Mouse (Mus musculus): ENCODE results near the gene Lpcat2b. TPM values are rescaled to one million over a fixed set of nuclear protein-coding genes. Genes with fewer than 3 reads are reported as not detected.

Gene Lpcat2b
- polyA plus RNA-seq, 1 experiment from 2014 or later, result not detected

GRCm38 (mm10) chr5:107462147-107463076 lies 31.1 kb downstream of the Lpcat2b start:
- Histone ChIP-seq H3K4me2 (ENCODE audit: low read depth, low read length) (peak overlapping the region; percentile 34; the same call in 1 of the 2 replicates), H3K27ac (ENCODE audit: low read length) (peak overlapping the region; percentile 55), H3K4me3 (ENCODE audit: low read depth, low read length) (no peak overlapping the region), H3K36me3 (ENCODE audit: control insufficient read depth, insufficient read depth) (no peaks in the 10 kb centered on the region), H3K4me1 (ENCODE audit: control insufficient read depth, low read depth, low read length) (peaks cover 11% of the 10 kb centered on the region), H3K27me3 (ENCODE audit: control insufficient read depth, insufficient read depth, low read depth, low read length) (no peaks in the 10 kb centered on the region), H3K9ac (ENCODE audit: low read depth, low read length) (no peak overlapping the region), H3K9me3 (replicated peaks; ENCODE audit: control insufficient read depth, low read length) (no peaks in the 10 kb centered on the region)
- peak; percentile 85 for ATAC-seq (ENCODE audit: low read depth)
- whole genome bisulfite sequencing (ENCODE audit: insufficient replicate concordance), result 36% methylated on average over 4 of the region's 4 CpGs

- H3K27me3 ChIP-seq (ENCODE audit: control insufficient read depth, insufficient read depth, low read depth, low read length), result no peaks in the 10 kb centered on the region
- 58% methylated on average over 5 of the region's 5 CpGs for WGBS (ENCODE audit: insufficient replicate concordance)
- no peak overlapping the region for H3K27ac ChIP-seq (ENCODE audit: low read length)
- H3K36me3 ChIP-seq (ENCODE audit: control insufficient read depth, insufficient read depth), result no peaks in the 10 kb centered on the region
- ATAC-seq (ENCODE audit: low read depth), result no peak
- no peak overlapping the region for H3K4me2 ChIP-seq (ENCODE audit: low read depth, low read length)
- H3K4me3 ChIP-seq (ENCODE audit: low read depth, low read length), result no peak overlapping the region
- peaks cover 25% of the 10 kb centered on the region for H3K4me1 ChIP-seq (ENCODE audit: control insufficient read depth, low read depth, low read length)
- H3K9me3 ChIP-seq (replicated peaks; ENCODE audit: control insufficient read depth, low read length), result no peaks in the 10 kb centered on the region
- H3K9ac ChIP-seq (ENCODE audit: low read depth, low read length), result no peak overlapping the region
These were observed 35.2 kb downstream of the Lpcat2b start for GRCm38 (mm10) chr5:107466501-107466900.

GRCm38 (mm10) chr5:107467098-107467497 lies 35.7 kb downstream of the Lpcat2b start:
- no peaks in the 10 kb centered on the region for H3K36me3 ChIP-seq (ENCODE audit: control insufficient read depth, insufficient read depth)
- 70% methylated on average over 4 of the region's 4 CpGs for WGBS (ENCODE audit: insufficient replicate concordance)
- H3K27ac ChIP-seq (ENCODE audit: low read length), result no peak overlapping the region
- H3K4me2 ChIP-seq (ENCODE audit: low read depth, low read length), result no peak overlapping the region
- no peak for ATAC-seq (ENCODE audit: low read depth)
- H3K4me1 ChIP-seq (ENCODE audit: control insufficient read depth, low read depth, low read length), result peaks cover 24% of the 10 kb centered on the region
- no peaks in the 10 kb centered on the region for H3K27me3 ChIP-seq (ENCODE audit: control insufficient read depth, insufficient read depth, low read depth, low read length)
- no peak overlapping the region for H3K4me3 ChIP-seq (ENCODE audit: low read depth, low read length)
- no peak overlapping the region for H3K9ac ChIP-seq (ENCODE audit: low read depth, low read length)
- no peaks in the 10 kb centered on the region for H3K9me3 ChIP-seq (replicated peaks; ENCODE audit: control insufficient read depth, low read length)

- no peaks in the 10 kb centered on the region for H3K27me3 ChIP-seq (ENCODE audit: control insufficient read depth, insufficient read depth, low read depth, low read length)
- no peaks in the 10 kb centered on the region for H3K9me3 ChIP-seq (replicated peaks; ENCODE audit: control insufficient read depth, low read length)
- WGBS (ENCODE audit: insufficient replicate concordance), result 27% methylated on average over 10 of the region's 10 CpGs
- peak overlapping the region; percentile 51 for H3K4me2 ChIP-seq (ENCODE audit: low read depth, low read length)
- peak overlapping the region; percentile 30 for H3K9ac ChIP-seq (ENCODE audit: low read depth, low read length)
- H3K4me1 ChIP-seq (ENCODE audit: control insufficient read depth, low read depth, low read length), result peaks cover 15% of the 10 kb centered on the region
- H3K27ac ChIP-seq (ENCODE audit: low read length), result peak overlapping the region; percentile 92
- H3K4me3 ChIP-seq (ENCODE audit: low read depth, low read length), result peak overlapping the region; percentile 18; the same call in 1 of the 2 replicates
- H3K36me3 ChIP-seq (ENCODE audit: control insufficient read depth, insufficient read depth), result no peaks in the 10 kb centered on the region
- peak; percentile 91 for ATAC-seq (ENCODE audit: low read depth)
These were observed 39.4 kb downstream of the Lpcat2b start for GRCm38 (mm10) chr5:107470600-107471329.

- 59% methylated on average over 2 of the region's 2 CpGs for WGBS (ENCODE audit: insufficient replicate concordance)
- Histone ChIP-seq H3K9me3 (replicated peaks; ENCODE audit: control insufficient read depth, low read length) (no peaks in the 10 kb centered on the region), H3K27ac (ENCODE audit: low read length) (no peak overlapping the region), H3K36me3 (ENCODE audit: control insufficient read depth, insufficient read depth) (no peaks in the 10 kb centered on the region), H3K4me1 (ENCODE audit: control insufficient read depth, low read depth, low read length) (no peaks in the 10 kb centered on the region), H3K4me2 (ENCODE audit: low read depth, low read length) (no peak overlapping the region), H3K27me3 (ENCODE audit: control insufficient read depth, insufficient read depth, low read depth, low read length) (no peaks in the 10 kb centered on the region), H3K4me3 (ENCODE audit: low read depth, low read length) (no peak overlapping the region), H3K9ac (ENCODE audit: low read depth, low read length) (no peak overlapping the region)
- no peak for ATAC-seq (ENCODE audit: low read depth)
These were observed 48.8 kb downstream of the Lpcat2b start for GRCm38 (mm10) chr5:107480194-107480593.

Other genes with a start within 250 kb of the Lpcat2b start
- gene Tgfbr3, start 141.9 kb upstream of the Lpcat2b start, polyA plus RNA-seq (2015; fragmentation: Nextera tagmentation; extraction: Ambion mirVana), result 6.5 and 6.8 TPM in 2 replicates
- gene Brdt, start 100.4 kb upstream of the Lpcat2b start, polyA plus RNA-seq (2015; fragmentation: Nextera tagmentation; extraction: Ambion mirVana), result 0.22 TPM in 2 replicates
- gene Ephx4, start 28.8 kb upstream of the Lpcat2b start, polyA plus RNA-seq (2015; fragmentation: Nextera tagmentation; extraction: Ambion mirVana), result not detected in 2 replicates
- 0.99 and 1.1 TPM in 2 replicates for gene Btbd8, start 6.4 kb downstream of the Lpcat2b start, polyA plus RNA-seq (2015; fragmentation: Nextera tagmentation; extraction: Ambion mirVana)
- gene Gm42669, start 76.1 kb downstream of the Lpcat2b start, polyA plus RNA-seq (2015; fragmentation: Nextera tagmentation; extraction: Ambion mirVana), result 0.04 TPM in 1 of 2 replicates, not detected in the other
- 0.11 TPM in 1 of 2 replicates, not detected in the other for gene 1700028K03Rik, start 103.2 kb downstream of the Lpcat2b start, polyA plus RNA-seq (2015; fragmentation: Nextera tagmentation; extraction: Ambion mirVana)
- 5.2 and 5.4 TPM in 2 replicates for gene Rpap2, start 165.8 kb downstream of the Lpcat2b start, polyA plus RNA-seq (2015; fragmentation: Nextera tagmentation; extraction: Ambion mirVana)
- gene Glmn, start 166.3 kb downstream of the Lpcat2b start, polyA plus RNA-seq (2015; fragmentation: Nextera tagmentation; extraction: Ambion mirVana), result 6.5 and 6.9 TPM in 2 replicates